Mouse (Mus musculus) gastrocnemius, postnatal 4 days (tissue): Measurements from ENCODE around the gene Igbp1. TPM values are rescaled to one million over a fixed set of nuclear protein-coding genes. Genes with fewer than 3 reads are reported as not detected.

Experiments used
- total RNA-seq, 2 experiments: library from RNA; stranded (reverse); gene quantifications; 2 replicates each; pipeline ENCODE4 v1.2.3; 2021

The Igbp1 gene
- total RNA-seq, 2 experiments from 2014 or later, result 46.7 to 55.1 TPM

Other genes with a start within 250 kb of the Igbp1 start
- not detected for gene Otud6a, start 65.3 kb upstream of the Igbp1 start, total RNA-seq
- gene Awat2, start 51.6 kb upstream of the Igbp1 start, total RNA-seq, result under 1 TPM; 0.16 to 0.29 TPM
- gene Dgat2l6, start 30.5 kb downstream of the Igbp1 start, total RNA-seq, result under 1 TPM in 1 of 2 experiments, not detected in 1; 0.07 TPM
- gene Awat1, start 78.0 kb downstream of the Igbp1 start, total RNA-seq, result not detected
- not detected for gene P2ry4, start 100.6 kb downstream of the Igbp1 start, total RNA-seq
- not detected for gene Arr3, start 111.2 kb downstream of the Igbp1 start, total RNA-seq
- gene Kif4, start 131.4 kb downstream of the Igbp1 start, total RNA-seq, result 10 to 100 TPM in 1 of 2 experiments, 1 to 10 TPM in 1; 9.3 to 10.4 TPM
- gene Pdzd11, start 132.3 kb downstream of the Igbp1 start, total RNA-seq, result 10 to 100 TPM; 29.0 to 33.1 TPM
- 1 to 10 TPM; 1.6 to 1.8 TPM for gene Gdpd2, start 235.6 kb downstream of the Igbp1 start, total RNA-seq